Mouse (Mus musculus): ENCODE data around the gene Hbp1.

Gene Hbp1

DNA sequence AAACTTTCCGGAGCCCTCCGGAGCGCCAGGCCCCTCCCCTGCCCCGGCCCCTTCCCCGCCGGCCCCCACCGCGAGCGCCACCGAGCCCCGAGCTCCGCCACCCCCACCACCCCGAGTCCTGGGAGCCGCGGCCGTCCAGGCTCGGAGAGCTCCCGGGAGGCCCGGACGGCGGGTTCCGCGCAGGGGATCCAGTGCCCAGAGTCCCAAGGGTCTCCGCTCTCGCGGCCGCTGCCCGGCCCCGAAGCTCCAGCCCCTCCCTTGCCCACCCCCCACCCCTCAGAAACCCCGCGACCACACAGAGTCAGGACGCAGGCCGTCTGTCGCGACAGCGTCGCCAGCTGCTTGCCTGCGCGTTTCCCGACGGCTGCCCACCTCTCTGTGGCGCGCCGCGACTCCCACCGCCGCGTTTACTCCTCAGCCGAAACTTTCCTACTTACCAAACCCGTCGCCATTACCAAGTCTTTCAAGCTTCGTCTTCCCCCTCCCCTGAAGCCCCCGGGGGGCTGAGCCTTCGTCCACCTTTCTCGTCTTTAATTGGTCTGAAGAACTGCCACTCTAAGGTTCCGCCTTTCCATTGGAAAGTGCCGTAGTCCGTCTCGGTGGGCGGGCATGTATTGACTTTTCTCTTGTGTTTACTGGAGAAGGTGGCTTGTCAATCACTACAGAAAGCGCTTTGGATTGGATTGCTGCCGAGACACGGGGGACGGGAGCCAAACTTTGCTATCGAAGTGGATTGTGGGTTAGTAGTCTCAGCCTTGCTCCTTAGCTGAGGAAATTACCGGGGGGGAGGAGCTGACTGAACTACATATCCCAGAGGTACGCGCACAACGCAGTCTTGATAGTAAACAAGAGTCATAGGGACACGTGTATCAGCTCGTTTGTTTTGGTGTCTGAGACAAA is at the start of gene Hbp1:
Gene Hbp1 (minus strand): TSS at position 777 of the 900 bp plus-strand sequence.
- DNase-seq: peak; percentile 99 to 100

DNA sequence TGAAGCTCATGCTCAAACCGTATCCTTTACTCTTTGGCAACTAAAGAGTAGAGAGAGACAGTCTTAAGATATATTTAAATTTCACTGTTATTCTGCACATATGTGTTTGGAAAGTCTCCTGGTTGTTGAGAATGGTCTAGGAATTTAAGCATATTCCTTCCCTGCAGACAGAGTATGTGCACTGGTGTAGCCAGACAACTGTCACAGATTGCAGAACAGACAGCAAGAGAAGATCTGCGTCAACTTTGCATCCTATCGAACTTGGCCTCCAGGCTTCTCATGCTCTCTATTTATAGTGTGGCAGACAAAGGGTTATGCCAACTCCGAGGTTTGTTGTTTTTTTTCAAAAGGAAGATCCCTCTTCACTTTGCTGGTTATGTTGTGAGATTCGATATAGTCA is 48.4 kb upstream of the Hbp1 start:
- DNase-seq: no peak

DNA sequence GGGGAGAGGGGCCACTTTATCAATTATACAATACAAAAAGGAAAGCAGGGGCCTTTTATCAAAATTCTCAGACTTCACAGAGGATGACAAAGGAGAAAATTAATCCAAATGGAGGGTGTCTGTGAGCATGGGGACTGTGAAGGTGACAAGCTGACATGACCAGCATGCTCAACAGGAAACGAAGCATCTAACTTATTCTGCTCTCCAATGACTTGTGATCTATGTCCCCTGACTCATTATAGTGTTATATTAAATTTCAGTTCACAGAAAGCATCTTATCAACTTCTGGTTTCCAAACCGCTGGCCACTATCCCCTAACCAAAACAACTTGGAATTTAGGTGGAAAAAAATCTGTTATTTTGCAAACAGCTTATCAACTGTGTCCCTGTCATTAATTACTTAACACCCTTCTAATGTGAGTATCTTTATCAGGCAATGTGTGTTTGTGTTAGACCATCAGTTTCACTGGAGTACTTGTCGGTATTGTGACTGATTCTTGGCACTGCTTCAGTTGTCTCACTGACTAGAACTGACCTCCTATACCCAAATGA is 47.1 kb upstream of the Hbp1 start:
- DNase-seq: no peak

DNA sequence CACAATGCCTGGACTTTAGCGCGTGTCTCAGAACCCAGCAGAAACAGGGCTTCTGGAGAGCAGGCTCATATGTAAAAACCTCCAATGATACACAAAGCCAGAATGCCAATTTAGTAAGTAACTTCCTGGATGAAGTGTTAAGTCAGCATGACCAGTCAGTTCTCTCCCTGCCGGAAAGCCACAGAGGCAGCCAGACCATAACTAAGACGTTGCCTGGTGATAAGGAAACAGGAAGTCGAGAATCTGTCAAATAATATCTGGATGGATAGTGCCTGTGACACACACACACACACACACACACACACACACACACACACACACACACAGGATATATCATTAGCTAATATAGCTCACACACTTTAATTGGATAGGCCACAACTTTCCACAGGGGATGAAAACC is 46.5 kb upstream of the Hbp1 start:
- DNase-seq: no peak

DNA sequence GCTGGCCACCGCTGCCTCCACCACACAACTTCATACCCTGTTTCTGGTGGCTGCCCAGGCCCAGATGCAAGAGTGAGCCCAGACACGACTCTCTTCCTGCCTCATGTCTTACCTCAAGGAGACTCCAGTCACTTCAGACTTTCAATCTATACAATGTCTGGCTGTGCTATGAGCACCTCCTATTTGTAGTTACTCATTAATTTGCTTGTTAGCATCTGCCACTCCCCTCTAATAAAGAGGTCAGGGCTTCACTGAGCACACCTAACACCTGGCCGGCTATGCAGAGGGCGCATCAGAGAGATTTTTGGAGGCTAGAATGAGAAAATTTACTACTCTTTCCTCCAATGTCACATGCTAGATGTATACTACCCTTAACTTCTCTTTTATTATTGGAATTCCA is 40.2 kb upstream of the Hbp1 start:
- no peak for DNase-seq

DNA sequence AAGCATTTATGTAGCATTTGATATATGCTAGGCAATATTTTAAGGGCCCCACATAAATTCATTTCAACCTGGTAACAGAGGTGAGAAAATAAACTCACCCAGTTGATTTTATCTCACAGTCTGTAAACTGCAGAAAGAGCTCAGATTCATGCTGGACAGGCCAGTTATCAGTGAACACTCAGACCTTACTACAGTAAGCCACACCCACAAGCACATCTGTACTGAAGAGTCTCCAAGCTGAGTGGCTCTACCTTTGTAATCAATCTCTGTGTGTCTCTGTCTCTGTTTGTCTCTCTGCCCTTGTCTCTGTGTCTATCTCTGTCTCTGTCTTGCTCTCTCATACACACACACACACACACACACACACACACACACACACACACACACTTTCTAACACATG is 39.4 kb upstream of the Hbp1 start:
- DNase-seq: no peak

DNA sequence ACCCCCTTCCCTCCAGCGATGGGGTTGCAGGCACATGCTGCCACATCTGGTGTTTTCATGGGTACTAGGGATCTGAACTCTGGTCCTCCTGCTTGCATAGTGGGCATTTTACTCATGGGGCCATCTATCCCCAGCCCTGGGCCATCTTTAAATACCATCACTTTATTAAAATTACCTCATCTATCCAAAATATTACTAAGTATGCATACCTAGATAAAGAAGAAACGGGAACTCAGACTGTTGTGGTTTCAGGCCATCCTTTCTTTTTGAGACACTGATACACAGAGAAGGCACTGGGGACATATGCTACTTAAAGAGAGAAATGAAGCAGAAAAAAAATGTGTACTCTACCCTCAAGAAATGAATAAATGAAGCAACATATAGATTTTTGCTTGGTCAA is 36.1 kb upstream of the Hbp1 start:
- DNase-seq: no peak

DNA sequence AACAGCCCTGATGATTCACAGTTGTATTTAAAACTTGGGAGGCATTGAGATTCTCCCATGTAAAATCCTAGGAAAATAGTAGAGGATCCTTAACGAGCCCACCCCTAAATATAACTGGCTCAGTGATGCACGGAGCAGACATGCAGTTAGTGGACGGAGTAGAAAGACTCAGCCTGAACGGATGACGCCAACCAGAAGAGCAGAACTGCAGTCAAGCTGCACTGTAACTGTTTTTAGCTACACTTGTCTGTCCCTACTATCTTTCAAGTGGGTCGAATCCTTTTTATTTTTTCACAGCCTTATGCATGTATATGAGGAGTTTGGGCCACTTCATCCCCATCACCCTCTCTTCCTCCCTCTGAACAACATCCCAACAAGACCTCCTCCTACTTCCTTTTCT is 35.4 kb upstream of the Hbp1 start:
- DNase-seq: no peak

DNA sequence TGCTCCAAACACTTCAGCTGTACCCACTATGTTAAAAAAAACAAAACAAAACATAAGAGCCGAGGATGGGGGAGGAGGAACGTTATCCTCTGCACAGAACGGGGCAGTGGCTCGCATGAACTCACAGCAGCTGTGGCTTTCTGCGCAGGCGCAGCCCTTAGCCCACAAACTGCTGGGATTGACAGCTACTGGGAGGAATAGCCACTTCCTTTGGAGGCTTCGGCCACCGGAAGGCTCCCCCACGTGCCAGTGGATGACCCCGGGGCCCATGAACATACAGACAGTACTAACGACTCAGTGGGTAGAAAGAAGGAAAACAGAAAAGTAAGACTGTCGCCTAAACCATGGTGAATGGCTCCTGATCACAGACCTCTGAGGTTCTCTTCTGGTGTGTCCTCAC is 34.3 kb upstream of the Hbp1 start:
- no peak for DNase-seq

DNA sequence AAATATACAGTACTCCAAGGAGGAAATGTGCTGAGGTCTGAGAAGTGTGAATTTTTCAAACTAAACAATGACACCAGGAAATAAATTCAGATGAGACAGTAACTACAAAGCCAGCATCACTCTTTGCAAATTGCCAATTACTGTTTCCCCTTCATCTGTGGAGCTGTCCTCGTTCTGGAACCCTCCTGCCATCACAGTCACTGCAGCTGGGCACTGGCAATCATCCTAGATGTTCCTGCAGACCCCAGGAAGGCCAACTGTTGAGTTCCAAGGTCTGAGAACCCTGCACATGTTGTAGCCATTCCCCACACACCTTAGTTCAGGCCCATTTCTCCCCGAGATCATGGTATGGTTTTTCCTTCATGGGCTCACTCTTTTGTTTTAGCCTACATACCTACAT is 33.9 kb upstream of the Hbp1 start:
- no peak for DNase-seq

DNA sequence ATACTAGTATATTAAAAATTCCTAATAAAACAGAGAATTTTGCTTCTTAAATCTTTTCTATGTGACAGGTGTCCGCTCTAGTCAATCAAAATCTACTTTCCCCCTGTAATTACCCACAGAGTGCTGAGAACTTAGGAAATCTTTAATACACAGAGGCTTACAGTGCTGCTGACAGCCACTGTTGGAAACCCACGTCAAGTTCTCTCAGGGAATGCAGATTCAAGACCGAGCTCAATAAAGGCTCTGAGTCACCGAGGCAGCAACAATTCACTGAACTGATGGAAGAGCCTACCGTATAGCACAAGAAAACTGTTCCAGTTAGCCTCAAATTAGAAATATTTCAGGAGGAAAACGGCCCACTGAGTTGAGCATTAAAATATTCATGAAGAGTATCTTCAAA is 33.4 kb upstream of the Hbp1 start:
- DNase-seq: no peak

DNA sequence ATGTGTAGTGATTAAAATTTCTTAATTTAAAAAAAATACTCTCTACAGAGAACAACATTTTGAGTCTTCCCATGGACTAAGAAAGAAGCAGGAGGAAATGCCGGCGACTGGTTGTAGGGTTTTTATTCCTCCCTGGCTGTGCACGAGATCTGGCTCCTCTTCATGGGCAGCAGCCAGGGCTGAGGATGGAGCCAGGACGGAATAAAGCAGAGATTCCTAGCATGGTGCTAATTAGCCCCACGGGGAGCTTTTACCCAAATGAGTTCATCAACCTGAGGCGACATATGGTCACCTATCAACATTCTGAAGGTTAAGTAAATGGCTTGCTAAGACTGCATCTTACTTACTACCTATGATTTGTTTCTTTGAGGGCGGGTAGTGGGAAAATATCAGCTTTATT is 32.9 kb upstream of the Hbp1 start:
- peak; percentile 81 to 85 for DNase-seq

DNA sequence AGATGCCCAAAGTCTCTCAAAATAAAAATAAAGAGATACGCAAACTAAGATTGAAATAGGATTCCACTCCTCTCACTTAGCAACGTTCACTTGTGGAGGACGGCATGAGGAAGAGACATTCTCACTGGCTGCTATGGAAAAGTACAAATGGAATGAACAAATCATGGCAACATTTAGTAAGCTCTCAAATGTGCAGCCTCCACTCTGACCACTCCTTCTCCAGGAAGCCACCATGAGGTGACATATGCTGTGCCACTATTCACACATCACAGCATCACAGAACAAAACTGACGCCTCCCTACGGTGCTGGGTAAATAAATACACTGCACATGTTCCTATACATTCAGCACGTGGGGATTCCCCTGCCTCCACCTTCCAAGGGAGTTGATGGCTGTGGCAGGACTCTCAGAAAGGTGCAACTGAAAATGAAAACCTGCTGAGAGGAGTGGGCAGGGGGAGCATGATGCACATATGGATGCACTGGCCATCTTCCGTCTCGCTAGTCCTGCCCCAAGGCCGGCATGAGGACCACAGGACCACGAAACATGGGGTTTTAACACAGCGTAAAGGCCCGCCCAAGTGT is 27.4 kb upstream of the Hbp1 start:
- DNase-seq: no peak

DNA sequence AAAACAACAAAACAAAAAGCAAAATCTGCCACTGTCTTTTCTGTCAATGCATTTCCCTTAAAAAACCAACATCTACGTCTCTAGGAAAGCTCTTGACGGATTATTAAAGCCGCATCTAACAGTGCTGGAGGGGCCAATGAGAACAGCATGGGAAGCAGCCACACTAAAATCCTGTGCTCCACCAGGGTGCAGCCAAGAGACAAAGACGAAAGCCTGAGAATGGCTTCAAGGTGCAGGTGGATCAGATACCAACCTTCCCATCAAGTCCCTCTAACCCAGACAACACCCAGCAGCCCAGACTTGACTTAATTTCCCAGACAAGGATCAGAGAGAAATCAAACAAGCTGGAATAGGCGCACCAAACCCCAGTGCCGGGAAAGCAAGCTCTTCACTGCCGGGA is 26.2 kb upstream of the Hbp1 start:
- peak; percentile 38 to 49 for DNase-seq

DNA sequence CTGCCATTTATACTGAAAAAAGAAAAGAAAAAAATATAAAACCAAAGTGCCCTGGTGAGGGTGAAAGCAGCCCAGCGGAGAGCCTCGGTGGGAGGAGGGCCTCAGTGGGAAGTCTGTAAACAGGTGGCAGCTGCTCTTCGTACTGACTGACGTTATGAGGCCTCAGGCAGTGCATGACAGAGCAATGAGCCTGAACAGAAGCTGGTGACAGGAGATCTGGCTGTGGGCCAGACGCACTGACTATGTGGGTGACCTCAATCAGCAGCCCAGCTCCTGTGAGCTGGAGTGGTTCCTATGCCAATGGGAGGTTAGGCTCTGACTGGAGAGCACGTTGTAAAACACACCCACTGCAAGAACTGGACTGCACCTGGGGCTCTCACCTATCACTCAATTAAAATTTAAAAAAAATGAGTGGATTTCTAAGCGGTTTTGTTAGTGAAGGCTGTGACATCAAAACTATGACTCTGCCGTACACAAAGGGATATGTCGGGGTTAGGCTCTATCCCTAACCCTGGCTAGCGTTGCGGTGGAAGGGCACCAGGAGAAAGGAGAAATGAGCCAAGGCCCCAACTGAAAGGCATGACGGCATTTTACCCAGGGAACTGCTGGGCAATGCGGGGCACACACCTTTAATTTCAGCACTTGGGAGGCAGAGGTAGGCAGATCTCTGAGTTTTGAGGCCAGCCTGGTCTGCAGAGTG is 23.3 kb upstream of the Hbp1 start:
- DNase-seq: peak; percentile 47 to 67

DNA sequence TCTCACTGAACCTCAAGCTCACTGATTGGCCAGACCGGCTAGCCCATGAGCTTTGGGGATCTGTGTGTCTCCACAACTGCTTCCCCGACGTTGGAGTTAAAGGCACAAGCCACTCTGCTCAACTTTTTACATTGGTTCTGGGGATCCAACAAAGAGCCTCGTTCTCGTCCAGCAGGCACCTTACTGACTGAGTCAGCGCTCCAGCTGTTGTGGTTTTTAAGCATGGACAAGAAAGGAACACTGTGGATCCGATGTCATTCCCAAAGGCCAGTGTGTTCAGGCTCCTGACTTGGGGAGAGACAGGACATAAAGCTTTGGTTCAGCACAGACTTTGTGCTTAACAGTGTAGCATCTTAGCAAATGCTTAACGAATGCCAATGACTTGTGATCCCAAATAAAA is 21.2 kb upstream of the Hbp1 start:
- no peak for DNase-seq

DNA sequence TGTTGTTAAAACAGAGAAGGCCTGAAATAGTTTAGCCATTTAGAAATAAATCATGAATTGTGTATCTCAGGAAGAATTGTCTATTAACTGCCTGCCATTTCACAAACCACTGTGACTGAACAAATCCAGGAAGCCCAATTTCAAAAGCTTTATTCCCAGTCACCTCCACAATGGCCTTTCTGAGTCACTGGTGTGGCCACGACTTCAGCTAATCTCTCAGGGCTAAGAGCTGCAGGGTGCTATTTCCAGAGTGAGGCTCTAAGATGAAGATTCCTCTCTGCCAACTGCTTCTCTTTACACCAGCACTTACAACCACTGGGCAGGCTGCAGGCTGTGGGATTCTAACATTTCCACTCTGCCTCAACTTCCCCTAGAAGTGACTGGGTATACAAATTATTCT is 18.8 kb upstream of the Hbp1 start:
- no peak for DNase-seq

DNA sequence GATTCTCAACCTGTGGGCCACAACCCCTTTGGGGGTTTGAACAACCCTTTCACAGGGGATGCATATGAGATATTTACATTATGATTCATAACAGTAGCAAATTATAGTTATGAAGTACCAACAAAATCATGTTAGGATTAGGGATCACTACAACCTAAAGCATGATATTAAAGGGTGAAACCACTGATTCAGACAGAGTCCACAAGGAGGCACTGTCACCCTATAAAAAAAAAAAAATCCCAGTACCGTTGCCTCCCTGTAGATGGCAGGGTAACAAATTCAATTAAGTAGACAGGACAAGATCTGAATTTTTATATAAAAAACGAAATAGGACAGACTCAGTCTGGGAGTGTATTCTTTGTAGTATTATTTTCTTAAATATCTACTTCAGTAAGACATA is 17.2 kb upstream of the Hbp1 start:
- DNase-seq: peak; percentile 34 to 43

DNA sequence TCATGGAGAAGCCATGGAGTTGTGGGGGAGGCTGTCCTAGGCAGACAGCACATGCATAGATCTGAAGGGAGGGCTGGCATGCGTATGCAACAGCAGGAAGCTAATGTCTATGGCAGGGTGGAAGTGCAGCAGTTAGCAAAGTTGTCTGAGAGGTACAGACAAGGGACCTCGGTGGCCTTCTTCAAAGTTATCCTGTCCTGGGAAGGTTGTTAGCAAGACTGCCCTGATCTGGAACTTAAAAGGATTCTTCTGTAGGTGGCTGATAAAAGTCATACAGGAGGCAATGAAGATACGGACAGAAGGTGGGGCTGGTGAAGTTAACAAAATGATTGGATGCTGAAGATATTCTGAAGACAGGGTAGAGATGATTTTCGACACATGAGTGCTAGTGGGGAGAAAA is 16.1 kb upstream of the Hbp1 start:
- DNase-seq: no peak

DNA sequence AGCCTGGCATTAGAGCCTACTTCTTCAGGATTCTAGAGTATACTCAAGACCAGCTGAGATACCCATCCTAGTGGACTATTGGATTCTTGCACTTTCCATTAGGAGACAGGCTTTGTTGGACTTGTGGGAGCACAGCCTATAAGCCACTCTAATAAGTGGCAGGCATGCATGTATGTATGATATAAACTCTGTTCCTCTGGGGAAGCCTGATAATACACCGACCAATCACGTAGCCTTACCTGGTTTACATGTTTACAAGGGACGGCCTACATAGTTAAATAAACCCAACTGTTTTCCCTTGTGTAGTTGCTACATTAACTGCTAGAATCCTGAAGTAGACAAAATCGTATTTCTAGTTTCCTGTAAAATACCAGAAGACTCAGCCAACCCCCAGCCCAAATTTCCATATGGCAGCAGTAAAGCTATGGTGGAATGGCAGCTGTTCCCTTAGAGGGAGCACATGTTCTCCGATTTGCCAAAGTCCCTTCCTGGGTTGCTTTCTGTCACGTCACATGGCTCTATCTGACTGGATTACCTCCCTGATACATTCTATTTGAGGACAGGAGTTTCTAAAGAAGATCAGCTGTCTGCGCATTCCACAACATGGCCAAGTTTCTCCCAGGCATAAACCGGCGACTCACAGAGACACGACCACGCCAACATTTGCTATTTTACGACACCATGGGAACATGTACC is 15.3 kb upstream of the Hbp1 start:
- no peak for DNase-seq

DNA sequence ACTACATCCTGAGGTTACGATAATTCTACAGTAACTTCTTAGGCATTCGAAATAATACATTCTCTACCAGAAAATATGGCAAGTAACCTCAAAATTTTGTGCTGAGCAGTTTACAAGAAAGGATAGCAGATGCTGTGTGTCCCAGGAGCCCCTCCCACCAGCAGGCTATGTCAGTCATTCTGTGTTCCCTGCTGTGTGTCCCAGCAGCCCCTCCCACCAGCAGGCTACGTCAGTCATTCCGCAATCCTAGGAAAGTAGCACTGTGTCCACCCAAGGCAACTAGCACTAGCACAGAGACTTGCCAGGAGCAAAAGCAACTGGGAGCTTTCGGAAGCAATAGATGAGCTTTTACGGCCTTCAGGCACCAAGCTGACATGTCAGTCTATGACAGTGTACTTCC is 13.7 kb upstream of the Hbp1 start:
- DNase-seq: no peak

DNA sequence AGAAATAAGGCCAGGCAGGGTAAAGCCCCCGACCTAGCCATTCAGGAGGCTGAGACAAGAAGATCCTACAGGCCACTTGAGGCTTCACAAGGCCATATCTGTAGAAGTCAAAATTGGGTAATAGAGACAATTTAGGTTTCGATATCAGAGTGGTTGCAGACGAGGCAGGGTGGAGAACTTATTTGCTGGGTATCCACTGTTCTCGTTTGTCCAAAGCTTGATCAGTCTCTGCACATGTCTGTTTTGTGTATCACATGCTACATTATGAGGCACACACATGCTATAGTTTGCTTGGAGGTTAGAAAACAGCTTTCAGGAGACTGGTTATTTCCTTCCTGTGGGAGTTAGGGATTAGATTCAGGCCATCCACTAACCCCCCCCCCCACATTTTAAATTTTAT is 5.5 kb upstream of the Hbp1 start:
- DNase-seq: no peak

DNA sequence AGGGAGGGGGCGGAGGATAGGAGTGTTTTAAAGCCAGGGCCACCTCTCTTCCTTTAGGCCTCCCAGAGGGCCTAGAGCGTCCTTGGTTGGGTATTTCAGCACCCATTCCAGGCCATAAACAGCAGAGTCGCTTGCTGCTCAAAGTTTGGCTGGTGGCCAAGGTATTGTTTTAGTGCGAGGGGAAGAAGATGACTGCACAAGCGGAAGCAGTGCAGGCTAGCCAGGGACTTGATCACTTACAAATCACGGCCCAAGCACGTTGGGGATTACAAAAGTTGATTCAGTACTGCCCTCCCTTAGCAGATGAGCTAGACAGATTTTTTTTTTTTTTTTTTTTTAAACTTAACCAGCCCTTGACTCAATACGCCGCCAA is 310 bp upstream of the Hbp1 start:
- DNase-seq: no peak
